Mouse (Mus musculus) CH12.LX (cell line): ENCODE measurements around the gene Sh3bp5. TPM values are rescaled to one million over a fixed set of nuclear protein-coding genes. Genes with fewer than 3 reads are reported as not detected.

Experiments
- DNase-seq: peaks from one replicate; pipeline ENCODE4 v3.0.0-alpha.2; 2013; ENCODE audit errors: extremely low read depth
- H3K27ac ChIP-seq: 2 replicates; pipeline ENCODE4 v1.5.1; 2012; ENCODE audit warnings: low read depth, mild to moderate bottlenecking, control low read depth, moderate library complexity; ENCODE audit not compliant: insufficient read depth
- H3K27me3 ChIP-seq: replicated peaks from 2 replicates; pipeline ENCODE3; 2012; ENCODE audit warnings: inconsistent platforms
- H3K36me3 ChIP-seq, 2 experiments: replicated peaks in 1 of 2; 2 replicates each; pipeline versions ENCODE3 to v1.6.1; 2012; ENCODE audit warnings: inconsistent platforms in 1 of 2, low read length in 1 of 2, mild to moderate bottlenecking in 1 of 2, mixed read lengths in 1 of 2, moderate library complexity in 1 of 2; ENCODE audit not compliant: control insufficient read depth in 1 of 2, insufficient read depth in 1 of 2
- H3K4me1 ChIP-seq, 2 experiments: 2 replicates each; pipeline ENCODE4 v1.6.1; 2012; ENCODE audit warnings: inconsistent platforms in 1 of 2, moderate library complexity in 1 of 2; ENCODE audit not compliant: insufficient read depth in 2 of 2, control insufficient read depth in 1 of 2
- H3K4me2 ChIP-seq: 2 replicates; pipeline ENCODE4 v1.6.1; 2012; ENCODE audit warnings: low read depth, mild to moderate bottlenecking, control low read depth; ENCODE audit not compliant: poor library complexity, insufficient read depth, severe bottlenecking
- H3K4me3 ChIP-seq, 3 experiments: fragments of 150-350 bp in 1 of 3; sonication (generic) in 1 of 3; replicated peaks in 1 of 3; 2 replicates each; pipeline versions ENCODE3 to v1.5.1; 2011 to 2012; ENCODE audit warnings: low read depth in 2 of 3, low read length in 2 of 3, mild to moderate bottlenecking in 2 of 3, moderate library complexity in 2 of 3, control low read depth in 1 of 3, improper control_type of control experiment in 1 of 3, inconsistent platforms in 1 of 3, mixed read lengths in 1 of 3; ENCODE audit not compliant: poor library complexity in 1 of 3
- H3K79me2 ChIP-seq: replicated peaks from 2 replicates; pipeline ENCODE4 v1.6.1; 2012; ENCODE audit warnings: mild to moderate bottlenecking, moderate library complexity; ENCODE audit not compliant: control insufficient read depth, poor library complexity, insufficient read depth, severe bottlenecking; ENCODE audit errors: extremely low read depth
- H3K9ac ChIP-seq: 2 replicates; pipeline ENCODE4 v1.6.1; 2012; ENCODE audit warnings: low read depth, mild to moderate bottlenecking, control low read depth, moderate library complexity; ENCODE audit not compliant: insufficient read depth
- H3K9me3 ChIP-seq: replicated peaks from 2 replicates; pipeline ENCODE3; 2012; ENCODE audit warnings: low read length, inconsistent platforms, mixed read lengths
- BHLHE40 ChIP-seq: IDR thresholded peaks from 2 replicates; pipeline ENCODE4 v1.6.1; 2011; ENCODE audit warnings: mild to moderate bottlenecking, low read depth, low read length, improper control_type of control experiment
- CTCF ChIP-seq, 2 experiments: IDR thresholded peaks in 1 of 2; conservative IDR thresholded peaks in 1 of 2; 2 replicates each; pipeline ENCODE4 v1.5.1; 2011 to 2012; ENCODE audit warnings: low read depth in 2 of 2, low read length in 2 of 2, improper control_type of control experiment in 1 of 2, inconsistent platforms in 1 of 2, mild to moderate bottlenecking in 1 of 2, moderate library complexity in 1 of 2
- E2F4 ChIP-seq: IDR thresholded peaks from 2 replicates; pipeline ENCODE4 v1.6.1; 2011; ENCODE audit warnings: low read depth, low read length, improper control_type of control experiment; ENCODE audit not compliant: insufficient replicate concordance
- ELF1 ChIP-seq: IDR thresholded peaks from 2 replicates; pipeline ENCODE4 v1.6.1; 2014; ENCODE audit warnings: low read depth, mild to moderate bottlenecking, inconsistent platforms, low read length, improper control_type of control experiment
- EP300 ChIP-seq: IDR thresholded peaks from 2 replicates; pipeline ENCODE4 v1.6.1; 2011; ENCODE audit warnings: low read length, improper control_type of control experiment
- GABPA ChIP-seq: IDR thresholded peaks from 2 replicates; pipeline ENCODE4 v1.6.1; 2012; ENCODE audit warnings: low read depth, low read length, improper control_type of control experiment, inconsistent platforms; ENCODE audit not compliant: insufficient replicate concordance
- HCFC1 ChIP-seq: IDR thresholded peaks from 2 replicates; pipeline ENCODE4 v1.6.1; 2012; ENCODE audit warnings: low read depth, mild to moderate bottlenecking, inconsistent platforms, low read length, improper control_type of control experiment
- JUN ChIP-seq: IDR thresholded peaks from 2 replicates; pipeline ENCODE4 v1.6.1; 2011; ENCODE audit warnings: low read depth, mild to moderate bottlenecking, low read length, improper control_type of control experiment, moderate library complexity; ENCODE audit not compliant: insufficient read depth
- JUND ChIP-seq: conservative IDR thresholded peaks from 2 replicates; pipeline ENCODE4 v1.6.1; 2011; ENCODE audit warnings: low read depth, low read length, improper control_type of control experiment
- KAT2A ChIP-seq: IDR thresholded peaks from 2 replicates; pipeline ENCODE4 v1.6.1; 2012; ENCODE audit warnings: low read length, improper control_type of control experiment, inconsistent platforms; ENCODE audit not compliant: insufficient replicate concordance
- MEF2A ChIP-seq: IDR thresholded peaks from 2 replicates; pipeline ENCODE4 v1.6.1; 2014; ENCODE audit warnings: low read depth, mild to moderate bottlenecking, inconsistent platforms, low read length, improper control_type of control experiment, borderline replicate concordance
- MXI1 ChIP-seq: IDR thresholded peaks from 2 replicates; pipeline ENCODE4 v1.6.1; 2011; ENCODE audit warnings: mild to moderate bottlenecking, low read depth, low read length, improper control_type of control experiment
- MYC ChIP-seq: IDR thresholded peaks from 2 replicates; pipeline ENCODE4 v1.6.1; 2011; ENCODE audit warnings: low read depth, mild to moderate bottlenecking, improper control_type of control experiment, low read length
- NELFE ChIP-seq: IDR thresholded peaks from 2 replicates; pipeline ENCODE4 v1.6.1; 2011; ENCODE audit warnings: low read depth, low read length, improper control_type of control experiment
- NRF1 ChIP-seq: IDR thresholded peaks from 2 replicates; pipeline ENCODE4 v1.6.1; 2014; ENCODE audit warnings: low read depth, mild to moderate bottlenecking, inconsistent platforms, low read length, improper control_type of control experiment, moderate library complexity
- POLR2A ChIP-seq: IDR thresholded peaks from 2 replicates; pipeline ENCODE4 v1.6.1; 2011; ENCODE audit warnings: low read depth, mild to moderate bottlenecking, improper control_type of control experiment, low read length
- POLR2AphosphoS2 ChIP-seq: IDR thresholded peaks from 2 replicates; pipeline ENCODE4 v1.6.1; 2011; ENCODE audit warnings: low read depth, low read length, improper control_type of control experiment
- RAD21 ChIP-seq: IDR thresholded peaks from 2 replicates; pipeline ENCODE4 v1.6.1; 2011; ENCODE audit warnings: low read depth, mild to moderate bottlenecking, low read length, improper control_type of control experiment, moderate library complexity
- TBP ChIP-seq: conservative IDR thresholded peaks from 2 replicates; pipeline ENCODE4 v1.6.1; 2011; ENCODE audit warnings: low read depth, low read length, improper control_type of control experiment
- UBTF ChIP-seq: IDR thresholded peaks from 2 replicates; pipeline ENCODE4 v1.6.1; 2012; ENCODE audit warnings: low read depth, mild to moderate bottlenecking, inconsistent platforms, low read length, improper control_type of control experiment, moderate library complexity
- USF1 ChIP-seq: IDR thresholded peaks from 2 replicates; pipeline ENCODE4 v1.6.1; 2014; ENCODE audit warnings: low read depth, mild to moderate bottlenecking, inconsistent platforms, low read length, improper control_type of control experiment
- ZMIZ1 ChIP-seq: IDR thresholded peaks from 2 replicates; pipeline ENCODE4 v1.6.1; 2012; ENCODE audit warnings: low read depth, mild to moderate bottlenecking, inconsistent platforms, low read length, improper control_type of control experiment
- dilution Hi-C: fragments of 300-500 bp; cut with MboI; formaldehyde crosslinking; loops from 2 replicates; pipeline ENCODE4 v1.14.3; 2020; ENCODE audit warnings: low sequenced_read_pairs; ENCODE audit not compliant: extremely low pct_unique_long_range_greater_than_20kb, extremely low pct_ligation_motif_present
- in situ Hi-C: fragments of 300-500 bp; cut with MboI; formaldehyde crosslinking; loops from 3 replicates; pipeline ENCODE4 v1.14.3; 2019; ENCODE audit warnings: low sequenced_read_pairs, low pct_ligation_motif_present, low pct_unique_long_range_greater_than_20kb, mixed read lengths
- polyA plus RNA-seq: library from polyadenylated mRNA; unstranded; fragments of >175 nt; gene quantifications from 2 replicates; pipeline ENCODE4 v1.2.1, GENCODE M21; 2012; ENCODE audit warnings: low read depth; ENCODE audit not compliant: insufficient read length
- total RNA-seq, 2 experiments: library from RNA; depleted of rRNA; stranded (reverse); fragments of 300-350 nt in 1 of 2; fragments of >200 nt in 1 of 2; gene quantifications; 2 replicates each; pipeline ENCODE4 v1.2.3; 2012 to 2014

Sh3bp5 gene
- total and polyA plus RNA-seq, 3 experiments = 57.4 to 158 (median 64.6) TPM

DNA sequence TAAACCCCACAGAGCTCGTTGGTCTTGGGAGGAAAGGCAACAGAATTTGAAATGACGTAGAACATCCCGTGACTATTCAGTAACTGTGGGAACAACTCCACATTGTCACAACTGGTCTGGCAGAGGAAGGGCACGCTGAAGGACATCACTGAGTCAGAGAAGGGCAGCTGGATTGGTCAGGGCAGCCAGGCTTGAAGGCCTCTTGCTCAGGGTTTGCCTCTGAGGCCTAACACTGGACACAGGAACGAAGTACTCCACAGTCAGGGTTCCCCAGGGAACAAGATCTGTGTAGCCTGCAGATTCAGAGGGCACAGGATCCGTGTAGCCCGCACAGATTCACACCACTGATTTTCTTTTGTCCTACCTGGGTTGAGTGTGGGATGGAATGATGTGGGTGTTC is 35.6 kb downstream of the Sh3bp5 start:
- DNase-seq = no peak
- no peak overlapping the region for H3K4me3 ChIP-seq
- H3K36me3 ChIP-seq = peaks cover 43 to 98% of the 10 kb centered on the region in 2 experiments
- in situ Hi-C loops (no loop called here), dilution Hi-C loops (no loop called here)
- peaks cover 13% of the 10 kb centered on the region for H3K9me3 ChIP-seq
- H3K27me3 ChIP-seq = no peaks in the 10 kb centered on the region
- H3K4me1 ChIP-seq = peaks cover 55 to 94% of the 10 kb centered on the region in 2 experiments
- no peak overlapping the region for H3K4me2 ChIP-seq
- no peak overlapping the region for H3K27ac ChIP-seq
- H3K79me2 ChIP-seq = peaks cover 43% of the 10 kb centered on the region
- no peak overlapping the region for H3K9ac ChIP-seq
- TF ChIP-seq HCFC1 (no peak), MYC (no peak), USF1 (no peak), TBP (no peak), MXI1 (no peak), CTCF (conservative IDR thresholded peaks at IDR 0.05 in 1 of 2, IDR thresholded peaks at IDR 0.05 in 1 of 2; ENCODE audit: low read depth in 2 of 2, low read length in 2 of 2) (no peak), JUN (no peak), ZMIZ1 (no peak), E2F4 (no peak), BHLHE40 (no peak), MEF2A (no peak), NRF1 (no peak), UBTF (no peak), EP300 (no peak), JUND (no peak), RAD21 (no peak), NELFE (no peak), POLR2A (no peak), ELF1 (no peak)

DNA sequence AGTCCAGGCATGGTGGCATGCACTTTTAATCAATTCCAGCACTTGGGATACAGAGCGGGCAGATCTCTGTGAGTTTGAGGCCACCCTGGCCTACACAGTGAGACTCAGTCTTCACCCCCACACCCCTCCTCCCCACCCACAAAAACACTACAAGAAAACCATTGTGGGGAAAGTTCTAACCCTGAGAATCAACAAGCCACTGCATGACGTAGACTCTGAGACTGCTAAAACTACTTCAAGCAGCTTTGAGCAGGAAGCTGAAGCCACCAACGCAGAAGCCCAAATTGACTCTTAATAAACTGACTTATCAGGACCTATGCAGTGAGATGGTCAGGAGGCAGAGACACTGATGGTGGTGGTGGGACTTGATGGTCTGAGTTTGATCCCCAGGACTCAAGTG is 36.6 kb downstream of the Sh3bp5 start:
- TF ChIP-seq TBP = no peak
- no peak for TF ChIP-seq USF1
- TF ChIP-seq NRF1 = no peak
- no peak for TF ChIP-seq NELFE
- TF ChIP-seq GABPA = no peak
- TF ChIP-seq KAT2A = no peak
- no peak for TF ChIP-seq POLR2AphosphoS2
- DNase-seq = no peak

More for the DNA sequence above, 36.6 kb downstream of the Sh3bp5 start:
- H3K4me3 ChIP-seq = no peak overlapping the region
- in situ Hi-C loops = no loop called here
- peaks cover 38% of the 10 kb centered on the region for H3K79me2 ChIP-seq
- H3K27me3 ChIP-seq = no peaks in the 10 kb centered on the region
- H3K27ac ChIP-seq = peak overlapping the region; percentile 76
- dilution Hi-C loops = no loop called here
- H3K9ac ChIP-seq = no peak overlapping the region
- H3K36me3 ChIP-seq = peaks cover 46 to 98% of the 10 kb centered on the region in 2 experiments
- peaks cover 16% of the 10 kb centered on the region for H3K9me3 ChIP-seq
- peaks cover 49 to 92% of the 10 kb centered on the region in 2 experiments for H3K4me1 ChIP-seq
- no peak overlapping the region for H3K4me2 ChIP-seq
